Mouse (Mus musculus): ENCODE measurements at regions not wholly inside any gene's neighbourhood (a gene's known extent, or its start where the extent isn't known, plus 50 kb on each side); places are given as distances from the start of the nearest gene placed in this dataset.

- H3K36me3 ChIP-seq (replicated peaks in 1 of 2; ENCODE audit: control insufficient read depth in 1 of 2, insufficient read depth in 1 of 2, low read length in 1 of 2), result no peaks in the 10 kb centered on the region
- no peak for TF ChIP-seq EP300 (IDR thresholded peaks at IDR 0.05; ENCODE audit: low read length)
Measured at GRCm38 (mm10) chr19:27563592-27563991, 134.0 kb upstream of the Pum3 start.

GRCm38 (mm10) chr19:27558199-27558598 lies 128.6 kb upstream of the Pum3 start:
- Histone ChIP-seq H3K27ac (ENCODE audit: insufficient read depth, low read depth) (no peak overlapping the region), H3K27me3 (replicated peaks) (no peaks in the 10 kb centered on the region), H3K9ac (ENCODE audit: insufficient read depth, low read depth) (no peak overlapping the region), H3K4me3 (replicated peaks in 1 of 3; ENCODE audit: low read depth in 2 of 3, low read length in 2 of 3, poor library complexity in 1 of 3) (no peak overlapping the region), H3K4me1 (ENCODE audit: control insufficient read depth in 1 of 2, insufficient read depth in 2 of 2) (no peaks in the 10 kb centered on the region), H3K9me3 (replicated peaks; ENCODE audit: low read length) (no peaks in the 10 kb centered on the region), H3K36me3 (replicated peaks in 1 of 2; ENCODE audit: control insufficient read depth in 1 of 2, insufficient read depth in 1 of 2, low read length in 1 of 2) (no peaks in the 10 kb centered on the region), H3K4me2 (ENCODE audit: insufficient read depth, low read depth, poor library complexity, severe bottlenecking) (no peak overlapping the region), H3K79me2 (replicated peaks; ENCODE audit: control insufficient read depth, extremely low read depth, insufficient read depth, poor library complexity, severe bottlenecking) (no peaks in the 10 kb centered on the region)
- no peak for DNase-seq (ENCODE audit: extremely low read depth)
- TF ChIP-seq ELF1 (IDR thresholded peaks at IDR 0.05; ENCODE audit: low read depth, low read length) (no peak), HCFC1 (IDR thresholded peaks at IDR 0.05; ENCODE audit: low read depth, low read length) (no peak), RCOR1 (conservative IDR thresholded peaks at IDR 0.05; ENCODE audit: low read depth, low read length) (no peak), CHD2 (IDR thresholded peaks at IDR 0.05; ENCODE audit: low read length) (no peak), BHLHE40 (IDR thresholded peaks at IDR 0.05; ENCODE audit: low read depth, low read length) (no peak), RAD21 (IDR thresholded peaks at IDR 0.05; ENCODE audit: low read depth, low read length) (no peak), USF2 (conservative IDR thresholded peaks at IDR 0.05; ENCODE audit: low read depth, low read length) (no peak), TBP (conservative IDR thresholded peaks at IDR 0.05; ENCODE audit: low read depth, low read length) (no peak), ZNF384 (IDR thresholded peaks at IDR 0.05; ENCODE audit: low read depth, low read length) (no peak)
- in situ Hi-C loops (cut with MboI; ENCODE audit: low pct_ligation_motif_present, low pct_unique_long_range_greater_than_20kb, low sequenced_read_pairs) (no loop called here), dilution Hi-C loops (cut with MboI; ENCODE audit: extremely low pct_ligation_motif_present, extremely low pct_unique_long_range_greater_than_20kb, low sequenced_read_pairs) (no loop called here)

More at GRCm38 (mm10) chr19:27563592-27563991, 134.0 kb upstream of the Pum3 start:
- Histone ChIP-seq H3K27ac (ENCODE audit: insufficient read depth, low read depth) (no peak overlapping the region), H3K4me2 (ENCODE audit: insufficient read depth, low read depth, poor library complexity, severe bottlenecking) (no peak overlapping the region), H3K79me2 (replicated peaks; ENCODE audit: control insufficient read depth, extremely low read depth, insufficient read depth, poor library complexity, severe bottlenecking) (no peaks in the 10 kb centered on the region), H3K4me3 (replicated peaks in 1 of 3; ENCODE audit: low read depth in 2 of 3, low read length in 2 of 3, poor library complexity in 1 of 3) (no peak overlapping the region), H3K9ac (ENCODE audit: insufficient read depth, low read depth) (no peak overlapping the region), H3K4me1 (ENCODE audit: control insufficient read depth in 1 of 2, insufficient read depth in 2 of 2) (no peaks in the 10 kb centered on the region), H3K9me3 (replicated peaks; ENCODE audit: low read length) (no peaks in the 10 kb centered on the region), H3K27me3 (replicated peaks) (no peaks in the 10 kb centered on the region)
- in situ Hi-C loops (cut with MboI; ENCODE audit: low pct_ligation_motif_present, low pct_unique_long_range_greater_than_20kb, low sequenced_read_pairs), result no loop called here
- dilution Hi-C loops (cut with MboI; ENCODE audit: extremely low pct_ligation_motif_present, extremely low pct_unique_long_range_greater_than_20kb, low sequenced_read_pairs), result no loop called here
- DNase-seq (ENCODE audit: extremely low read depth), result no peak

- no peak overlapping the region for H3K9ac ChIP-seq (ENCODE audit: insufficient read depth, low read depth)
- H3K9me3 ChIP-seq (replicated peaks; ENCODE audit: low read length), result no peaks in the 10 kb centered on the region
- H3K4me3 ChIP-seq (replicated peaks in 1 of 3; ENCODE audit: low read depth in 2 of 3, low read length in 2 of 3, poor library complexity in 1 of 3), result no peak overlapping the region
- DNase-seq (ENCODE audit: extremely low read depth), result no peak
- H3K27ac ChIP-seq (ENCODE audit: insufficient read depth, low read depth), result no peak overlapping the region
- no peaks in the 10 kb centered on the region for H3K4me1 ChIP-seq (ENCODE audit: control insufficient read depth in 1 of 2, insufficient read depth in 2 of 2)
- dilution Hi-C loops (cut with MboI; ENCODE audit: extremely low pct_ligation_motif_present, extremely low pct_unique_long_range_greater_than_20kb, low sequenced_read_pairs) (no loop called here), in situ Hi-C loops (cut with MboI; ENCODE audit: low pct_ligation_motif_present, low pct_unique_long_range_greater_than_20kb, low sequenced_read_pairs) (no loop called here)
- no peaks in the 10 kb centered on the region for H3K36me3 ChIP-seq (replicated peaks in 1 of 2; ENCODE audit: control insufficient read depth in 1 of 2, insufficient read depth in 1 of 2, low read length in 1 of 2)
- H3K27me3 ChIP-seq (replicated peaks), result no peaks in the 10 kb centered on the region
- no peaks in the 10 kb centered on the region for H3K79me2 ChIP-seq (replicated peaks; ENCODE audit: control insufficient read depth, extremely low read depth, insufficient read depth, poor library complexity, severe bottlenecking)
- no peak overlapping the region for H3K4me2 ChIP-seq (ENCODE audit: insufficient read depth, low read depth, poor library complexity, severe bottlenecking)
- no peak for TF ChIP-seq PAX5 (IDR thresholded peaks at IDR 0.05; ENCODE audit: low read length)
- TF ChIP-seq ETS1 (conservative IDR thresholded peaks at IDR 0.05; ENCODE audit: low read depth, low read length), result no peak
Measured at GRCm38 (mm10) chr19:27556697-27557096, 127.1 kb upstream of the Pum3 start.

Measured in CH12.LX (cell line).